Mouse (Mus musculus) thymus, adult 2 months (tissue): ENCODE results near the gene Tom1l2. TPM values are rescaled to one million over a fixed set of nuclear protein-coding genes. Genes with fewer than 3 reads are reported as not detected.

Experiments
- DNase-seq: peaks from one replicate; pipeline ENCODE4 v3.0.0; 2021
- H3K27ac ChIP-seq: fragments of 200-500 bp; 2 replicates; pipeline ENCODE4 v1.5.1; 2012; ENCODE audit warnings: low read length, control low read depth; ENCODE audit not compliant: control insufficient read depth, insufficient read depth
- H3K27me3 ChIP-seq: fragments of 200-500 bp; 2 replicates; pipeline ENCODE4 v1.6.1; 2012; ENCODE audit warnings: mild to moderate bottlenecking, low read length, moderate library complexity, mixed read lengths; ENCODE audit not compliant: control insufficient read depth, insufficient read depth
- H3K36me3 ChIP-seq: fragments of 200-500 bp; 2 replicates; pipeline ENCODE4 v1.6.1; 2012; ENCODE audit warnings: mild to moderate bottlenecking, low read length, moderate library complexity; ENCODE audit not compliant: control insufficient read depth, insufficient read depth
- H3K4me1 ChIP-seq: fragments of 200-500 bp; replicated peaks from 2 replicates; pipeline ENCODE4 v1.6.1; 2012; ENCODE audit warnings: low read length; ENCODE audit not compliant: control insufficient read depth, insufficient read depth
- H3K4me3 ChIP-seq: fragments of 200-500 bp; 2 replicates; pipeline ENCODE4 v1.5.1; 2012; ENCODE audit warnings: mild to moderate bottlenecking, low read length, control low read depth, moderate library complexity; ENCODE audit not compliant: control insufficient read depth, insufficient read depth
- CTCF ChIP-seq: fragments of 200-500 bp; IDR thresholded peaks from 2 replicates; pipeline ENCODE4 v1.5.1; 2012; ENCODE audit warnings: mild to moderate bottlenecking, control low read depth, low read length, moderate library complexity, borderline replicate concordance; ENCODE audit not compliant: control insufficient read depth, poor library complexity, insufficient read depth; ENCODE audit errors: extremely low read depth
- POLR2A ChIP-seq: fragments of 200-500 bp; IDR thresholded peaks from 2 replicates; pipeline ENCODE4 v1.6.1; 2012; ENCODE audit warnings: mild to moderate bottlenecking, low read length, control low read depth, moderate library complexity; ENCODE audit not compliant: control insufficient read depth, poor library complexity, insufficient read depth; ENCODE audit errors: extremely low read depth
- WGBS: fragments of 180-500 bp; shearing (Covaris S2); methylation state at CpG from one replicate; pipeline ENCODE4 v1.1.7; 2018; 5-methylcytosine and 5-hydroxymethylcytosine counted together
- polyA plus RNA-seq: library from polyadenylated mRNA; depleted of rRNA; stranded (reverse); fragments of >200 nt; gene quantifications from 2 replicates; pipeline ENCODE4 v1.2.3, GENCODE M21; 2012

Tom1l2 gene
- polyA plus RNA-seq, 1 experiment: 99.5 TPM

GRCm38 (mm10) chr11:60211761-60212160, 140.9 kb downstream of the Tom1l2 start:
- no peak for DNase-seq
- H3K27me3 ChIP-seq: no peaks in the 10 kb centered on the region
- peak overlapping the region; percentile 27; the same call in 1 of the 2 replicates for H3K27ac ChIP-seq
- WGBS: 58% methylated on average over 12 of the region's 12 CpGs
- peaks cover 67% of the 10 kb centered on the region for H3K4me1 ChIP-seq
- no peak overlapping the region for H3K4me3 ChIP-seq
- TF ChIP-seq POLR2A: no peak
- no peaks in the 10 kb centered on the region for H3K36me3 ChIP-seq

- Histone ChIP-seq H3K4me1 (peaks cover 62% of the 10 kb centered on the region), H3K36me3 (peaks cover 5% of the 10 kb centered on the region; the same call in 1 of the 2 replicates), H3K27me3 (no peaks in the 10 kb centered on the region), H3K27ac (peak overlapping the region; percentile 65), H3K4me3 (no peak overlapping the region)
- DNase-seq: no peak
- WGBS: 82% methylated on average over 3 of the region's 3 CpGs
- TF ChIP-seq CTCF (no peak), POLR2A (no peak)
Observed at GRCm38 (mm10) chr11:60211152-60211551, 141.6 kb downstream of the Tom1l2 start.

GRCm38 (mm10) chr11:60210305-60210724, 142.4 kb downstream of the Tom1l2 start:
- peak; percentile 35; the same call in 1 of the 2 replicates for TF ChIP-seq POLR2A
- peak; percentile 56; the same call in 1 of the 2 replicates for TF ChIP-seq CTCF
- peak; percentile 97 for DNase-seq
- peaks cover 54% of the 10 kb centered on the region for H3K4me1 ChIP-seq
- H3K36me3 ChIP-seq: peaks cover 13% of the 10 kb centered on the region
- peak overlapping the region; percentile 49 for H3K4me3 ChIP-seq
- peak overlapping the region; percentile 65 for H3K27ac ChIP-seq
- whole genome bisulfite sequencing: under 1% methylated on average over 47 of the region's 47 CpGs
- H3K27me3 ChIP-seq: no peaks in the 10 kb centered on the region

GRCm38 (mm10) chr11:60209933-60210249, 142.8 kb downstream of the Tom1l2 start:
- no peaks in the 10 kb centered on the region for H3K27me3 ChIP-seq
- peaks cover 18% of the 10 kb centered on the region for H3K36me3 ChIP-seq
- WGBS: 9% methylated on average over 2 of the region's 2 CpGs
- H3K27ac ChIP-seq: peak overlapping the region; percentile 18; the same call in 1 of the 2 replicates
- no peak for DNase-seq
- H3K4me3 ChIP-seq: peak overlapping the region; percentile 46
- TF ChIP-seq POLR2A (no peak), CTCF (no peak)
- peaks cover 54% of the 10 kb centered on the region for H3K4me1 ChIP-seq

GRCm38 (mm10) chr11:60209217-60209932, 143.3 kb downstream of the Tom1l2 start:
- DNase-seq: peak; percentile 34
- Histone ChIP-seq H3K4me1 (peaks cover 54% of the 10 kb centered on the region), H3K27ac (no peak overlapping the region), H3K4me3 (peak overlapping the region; percentile 16), H3K27me3 (no peaks in the 10 kb centered on the region), H3K36me3 (peaks cover 23% of the 10 kb centered on the region)
- WGBS: 24% methylated on average over 7 of the region's 7 CpGs
- no peak; the same call in 1 of the 2 replicates for TF ChIP-seq CTCF
- TF ChIP-seq POLR2A: no peak

- peaks cover 29% of the 10 kb centered on the region for H3K36me3 ChIP-seq
- H3K4me1 ChIP-seq: peaks cover 54% of the 10 kb centered on the region
- H3K27me3 ChIP-seq: no peaks in the 10 kb centered on the region
- TF ChIP-seq POLR2A: no peak
- TF ChIP-seq CTCF: no peak
- H3K4me3 ChIP-seq: 0 out of 2 replicates have a peak overlapping the region, but pooled peaks have one; percentile 16
- 74% methylated on average over 4 of the region's 4 CpGs for WGBS
- H3K27ac ChIP-seq: no peak overlapping the region
- no peak for DNase-seq
Observed at GRCm38 (mm10) chr11:60208712-60209111, 144.0 kb downstream of the Tom1l2 start.
